Mouse (Mus musculus) myocyte (in vitro differentiated cells): ENCODE data around the gene Rhbdl2. TPM values are rescaled to one million over a fixed set of nuclear protein-coding genes. Genes with fewer than 3 reads are reported as not detected.

Experiments
- H3K27me3 ChIP-seq: one replicate; pipeline ENCODE4 v1.6.1; 2011; ENCODE audit not compliant: control insufficient read depth, insufficient read depth, insufficient read length
- H3K36me3 ChIP-seq: one replicate; pipeline ENCODE4 v1.6.1; 2011; ENCODE audit not compliant: control insufficient read depth, insufficient read depth
- H3K4me2 ChIP-seq: one replicate; pipeline ENCODE4 v1.6.1; 2011; ENCODE audit warnings: low read depth, control low read depth
- H3K4me3 ChIP-seq: one replicate; pipeline ENCODE4 v1.5.1; 2011; ENCODE audit warnings: mild to moderate bottlenecking, control low read depth, moderate library complexity
- H3K79me2 ChIP-seq: one replicate; pipeline ENCODE4 v1.6.1; 2011; ENCODE audit not compliant: control insufficient read depth, insufficient read depth
- H3ac ChIP-seq: one replicate; pipeline ENCODE4 v1.6.1; 2011; ENCODE audit not compliant: control insufficient read depth, insufficient read length
- CEBPB ChIP-seq: IDR thresholded peaks from 2 replicates; pipeline ENCODE4 v1.6.1; 2011; ENCODE audit warnings: mild to moderate bottlenecking, moderate library complexity; ENCODE audit not compliant: poor library complexity, insufficient read depth, severe bottlenecking
- E2F4 ChIP-seq: IDR thresholded peaks from one replicate; pipeline ENCODE4 v1.6.1; 2011; ENCODE audit warnings: mild to moderate bottlenecking, control low read depth, moderate library complexity; ENCODE audit not compliant: insufficient read depth
- MAX ChIP-seq: IDR thresholded peaks from one replicate; pipeline ENCODE4 v1.6.1; 2011; ENCODE audit warnings: low read depth, mild to moderate bottlenecking, control low read depth
- MYOD1 ChIP-seq, 3 experiments: IDR thresholded peaks; one replicate each; pipeline ENCODE4 v1.6.1; 2011; ENCODE audit warnings: control low read depth in 2 of 3, low read depth in 2 of 3, mild to moderate bottlenecking in 2 of 3, moderate library complexity in 1 of 3; ENCODE audit not compliant: insufficient read length in 2 of 3, control insufficient read depth in 1 of 3
- MYOG ChIP-seq, 3 experiments: IDR thresholded peaks; one replicate each; pipeline ENCODE4 v1.6.1; 2011; ENCODE audit warnings: control low read depth in 2 of 3, low read depth in 2 of 3, mild to moderate bottlenecking in 2 of 3; ENCODE audit not compliant: insufficient read length in 2 of 3, control insufficient read depth in 1 of 3, insufficient read depth in 1 of 3
- POLR2A ChIP-seq: IDR thresholded peaks from one replicate; pipeline ENCODE4 v1.6.1; 2011; ENCODE audit warnings: low read depth, mild to moderate bottlenecking, control low read depth, moderate library complexity; ENCODE audit not compliant: insufficient read length
- POLR2AphosphoS2 ChIP-seq: IDR thresholded peaks from one replicate; pipeline ENCODE4 v1.6.1; 2011; ENCODE audit warnings: low read depth, control low read depth; ENCODE audit not compliant: insufficient read length
- REST ChIP-seq: IDR thresholded peaks from one replicate; pipeline ENCODE4 v1.6.1; 2011; ENCODE audit warnings: mild to moderate bottlenecking, control low read depth, moderate library complexity; ENCODE audit not compliant: insufficient read depth, insufficient read length
- SRF ChIP-seq: IDR thresholded peaks from one replicate; pipeline ENCODE4 v1.6.1; 2011; ENCODE audit warnings: low read depth; ENCODE audit not compliant: control insufficient read depth, insufficient read length
- TCF12 ChIP-seq: IDR thresholded peaks from one replicate; pipeline ENCODE4 v1.6.1; 2011; ENCODE audit warnings: mild to moderate bottlenecking, control low read depth; ENCODE audit not compliant: poor library complexity, insufficient read depth, severe bottlenecking
- TCF3 ChIP-seq: IDR thresholded peaks from one replicate; pipeline ENCODE4 v1.6.1; 2011; ENCODE audit warnings: low read depth, control low read depth; ENCODE audit not compliant: insufficient read length
- USF1 ChIP-seq: IDR thresholded peaks from one replicate; pipeline ENCODE4 v1.6.1; 2011; ENCODE audit warnings: low read depth, mild to moderate bottlenecking, control low read depth, moderate library complexity
- polyA plus RNA-seq: library from polyadenylated mRNA; unstranded; fragments of >200 nt; fragmentation: generic; extraction: Trizol; gene quantifications from one replicate; pipeline ENCODE4 v1.2.1, GENCODE M21; 2012; ENCODE audit warnings: missing spikeins

Gene Rhbdl2
- polyA plus RNA-seq, 1 experiment = 2.7 TPM

DNA sequence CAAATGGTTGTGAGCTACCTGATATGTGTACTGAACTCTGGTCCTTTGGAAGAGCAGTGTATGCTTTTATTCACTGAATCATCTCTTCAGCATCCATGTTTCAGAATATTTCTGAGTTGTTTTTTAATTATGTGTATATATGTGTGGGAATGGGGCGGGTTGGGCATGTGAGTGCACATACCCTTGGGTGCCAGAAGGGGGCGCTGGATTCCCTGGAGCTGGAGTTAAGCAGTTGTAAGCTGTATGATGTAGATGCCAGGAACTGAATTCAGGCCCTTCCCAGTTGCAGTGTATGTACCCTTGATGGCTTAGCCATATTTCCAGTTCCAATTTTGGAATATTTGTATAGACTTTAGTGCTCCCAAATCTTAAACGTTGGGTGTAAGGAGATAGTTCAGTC lies 24.9 kb downstream of the Rhbdl2 start:
- Histone ChIP-seq H3K27me3 (no peaks in the 10 kb centered on the region), H3K4me3 (no peak overlapping the region), H3K79me2 (no peaks in the 10 kb centered on the region), H3ac (no peak overlapping the region), H3K4me2 (no peak overlapping the region), H3K36me3 (no peaks in the 10 kb centered on the region)
- no peak for TF ChIP-seq POLR2A
- no peak for TF ChIP-seq USF1
- no peak for TF ChIP-seq MYOG (IDR thresholded peaks at IDR 0.05; ENCODE audit: control insufficient read depth in 1 of 3, insufficient read depth in 1 of 3, insufficient read length in 2 of 3, low read depth in 2 of 3)

DNA sequence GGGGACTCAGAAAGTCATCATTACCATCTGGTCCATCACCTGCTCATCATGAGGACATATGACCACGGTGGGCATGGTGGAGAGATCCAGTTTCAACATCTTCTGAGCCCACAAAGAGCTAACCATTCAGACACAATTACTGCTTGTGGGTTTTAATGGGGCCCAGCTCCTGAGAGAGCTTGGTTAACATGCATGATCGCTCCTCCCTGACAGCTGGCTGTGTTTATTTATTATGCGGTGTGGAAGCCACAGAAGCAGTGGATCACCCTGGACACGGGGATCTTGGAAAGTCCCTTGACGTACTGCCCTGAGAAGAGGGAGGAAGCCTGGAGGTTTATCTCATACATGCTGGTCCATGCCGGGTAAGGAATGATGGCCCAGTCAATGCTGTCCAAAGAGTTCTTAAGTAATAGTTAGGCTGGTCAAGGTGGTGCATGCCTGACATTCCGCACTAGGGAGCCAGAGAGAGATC lies 26.4 kb downstream of the Rhbdl2 start:
- H3K27me3 ChIP-seq = no peaks in the 10 kb centered on the region
- no peak overlapping the region for H3K4me3 ChIP-seq

DNA sequence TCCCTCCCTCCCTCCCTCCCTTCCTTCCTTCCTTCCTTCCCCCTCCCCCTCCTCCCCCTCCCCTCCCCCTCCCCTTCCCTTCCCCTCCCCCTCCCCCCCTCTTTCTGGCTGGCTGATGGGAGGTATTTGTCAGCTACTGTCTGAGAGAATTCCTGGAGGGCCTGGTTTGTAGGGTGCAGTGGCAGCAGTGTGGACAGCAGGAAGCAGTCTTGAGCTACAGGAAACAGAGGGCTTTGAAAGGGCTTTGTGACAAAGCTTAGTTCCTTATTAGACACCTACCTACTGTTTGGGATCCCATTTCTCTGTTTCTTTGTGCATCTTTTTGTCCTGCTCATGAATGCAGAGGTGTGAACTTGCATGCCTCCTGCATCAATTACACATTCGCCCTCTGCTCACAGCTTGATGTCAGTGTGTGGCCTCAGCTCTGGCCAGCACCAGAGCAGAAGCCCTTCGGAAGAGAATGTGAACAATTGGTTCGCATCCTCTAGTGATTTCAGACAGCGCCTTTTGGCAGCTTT lies 31.5 kb downstream of the Rhbdl2 start:
- no peaks in the 10 kb centered on the region for H3K79me2 ChIP-seq
- TF ChIP-seq POLR2A = no peak
- no peak for TF ChIP-seq CEBPB
- no peak for TF ChIP-seq E2F4
- no peak for TF ChIP-seq SRF
- TF ChIP-seq MYOG (IDR thresholded peaks at IDR 0.05; ENCODE audit: control insufficient read depth in 1 of 3, insufficient read depth in 1 of 3, insufficient read length in 2 of 3, low read depth in 2 of 3) = no peak
- TF ChIP-seq USF1 = no peak
- no peak for TF ChIP-seq REST
- no peak for TF ChIP-seq POLR2AphosphoS2
- TF ChIP-seq TCF12 = no peak
- TF ChIP-seq MYOD1 (IDR thresholded peaks at IDR 0.05; ENCODE audit: control insufficient read depth in 1 of 3, insufficient read length in 2 of 3, low read depth in 2 of 3) = no peak
- no peak for TF ChIP-seq TCF3
- TF ChIP-seq MAX = no peak
- H3K4me3 ChIP-seq = no peak overlapping the region
- H3K4me2 ChIP-seq = no peak overlapping the region
- H3ac ChIP-seq = no peak overlapping the region
- H3K36me3 ChIP-seq = no peaks in the 10 kb centered on the region
- no peaks in the 10 kb centered on the region for H3K27me3 ChIP-seq

More for the DNA sequence above, 26.4 kb downstream of the Rhbdl2 start:
- Histone ChIP-seq H3K79me2 (no peaks in the 10 kb centered on the region), H3K4me2 (peak overlapping the region; percentile 26), H3K36me3 (no peaks in the 10 kb centered on the region), H3ac (no peak overlapping the region)
- peak; percentile 50 for TF ChIP-seq TCF3
- peak; percentile 77 for TF ChIP-seq TCF12
- TF ChIP-seq MAX = peak; percentile 3
- TF ChIP-seq USF1 = peak; percentile 72
- TF ChIP-seq CEBPB = peak; percentile 48; the same call in 1 of the 2 replicates
- no peak for TF ChIP-seq SRF
- peak in 2 of 3 experiments; percentile 87 to 94 for TF ChIP-seq MYOG (IDR thresholded peaks at IDR 0.05; ENCODE audit: control insufficient read depth in 1 of 3, insufficient read depth in 1 of 3, insufficient read length in 2 of 3, low read depth in 2 of 3)
- no peak for TF ChIP-seq REST
- TF ChIP-seq MYOD1 (IDR thresholded peaks at IDR 0.05; ENCODE audit: control insufficient read depth in 1 of 3, insufficient read length in 2 of 3, low read depth in 2 of 3) = peak; percentile 8 to 78 (median 73)

DNA sequence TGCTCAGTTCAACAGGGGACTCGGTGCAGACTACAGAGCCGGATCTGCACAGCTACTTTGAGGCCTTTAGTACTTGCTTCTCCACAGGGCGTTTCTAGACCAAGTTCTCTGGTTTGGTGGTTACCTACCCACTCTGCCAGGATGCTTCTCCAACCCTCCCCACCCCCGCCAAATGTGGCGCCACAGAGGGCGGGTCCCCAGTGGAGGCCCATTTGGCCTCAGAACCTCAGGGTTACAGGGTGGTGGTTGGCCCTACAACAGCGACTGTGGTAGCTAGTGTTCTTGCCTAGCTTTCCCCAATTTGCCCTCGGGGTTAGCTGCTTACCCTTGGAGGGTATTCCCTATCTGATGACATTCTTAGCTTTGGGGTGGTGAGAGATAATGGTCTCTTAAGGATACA lies 54.5 kb downstream of the Rhbdl2 start:
- TF ChIP-seq REST (no peak), TCF12 (no peak), POLR2AphosphoS2 (no peak), SRF (no peak), TCF3 (no peak), POLR2A (no peak), MAX (no peak), CEBPB (no peak), MYOG (IDR thresholded peaks at IDR 0.05; ENCODE audit: control insufficient read depth in 1 of 3, insufficient read depth in 1 of 3, insufficient read length in 2 of 3, low read depth in 2 of 3) (no peak), E2F4 (no peak), USF1 (no peak), MYOD1 (IDR thresholded peaks at IDR 0.05; ENCODE audit: control insufficient read depth in 1 of 3, insufficient read length in 2 of 3, low read depth in 2 of 3) (no peak)
- Histone ChIP-seq H3ac (no peak overlapping the region), H3K36me3 (no peaks in the 10 kb centered on the region), H3K4me3 (no peak overlapping the region), H3K79me2 (no peaks in the 10 kb centered on the region), H3K4me2 (no peak overlapping the region), H3K27me3 (peaks cover 26% of the 10 kb centered on the region)

DNA sequence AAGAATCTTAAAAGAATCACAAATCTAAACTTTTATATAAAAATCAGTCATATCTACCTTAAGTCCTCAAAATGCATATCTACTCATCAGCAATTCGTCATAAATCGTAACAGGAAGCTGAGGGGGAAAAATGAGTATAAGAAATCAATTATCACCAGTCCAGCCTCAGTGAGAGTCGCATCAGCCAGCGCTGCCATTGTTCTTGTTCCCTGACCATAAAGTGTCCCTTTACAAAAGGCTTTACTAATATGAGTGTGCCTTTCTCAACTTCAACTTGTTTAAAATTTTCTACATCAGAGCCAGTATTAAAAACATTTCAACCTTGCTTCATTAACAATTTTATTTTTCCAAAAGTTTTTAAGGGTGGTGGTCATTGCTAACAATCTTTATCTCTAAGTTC lies 69.2 kb downstream of the Rhbdl2 start:
- no peaks in the 10 kb centered on the region for H3K79me2 ChIP-seq
- H3K36me3 ChIP-seq = no peaks in the 10 kb centered on the region
- no peak overlapping the region for H3ac ChIP-seq
- no peak for TF ChIP-seq POLR2A
- no peak for TF ChIP-seq POLR2AphosphoS2
- no peak for TF ChIP-seq MYOG (IDR thresholded peaks at IDR 0.05; ENCODE audit: control insufficient read depth in 1 of 3, insufficient read depth in 1 of 3, insufficient read length in 2 of 3, low read depth in 2 of 3)
- TF ChIP-seq MAX = no peak
- no peak for TF ChIP-seq E2F4
- no peak for TF ChIP-seq USF1
- no peak for TF ChIP-seq TCF12
- no peak for TF ChIP-seq MYOD1 (IDR thresholded peaks at IDR 0.05; ENCODE audit: control insufficient read depth in 1 of 3, insufficient read length in 2 of 3, low read depth in 2 of 3)
- TF ChIP-seq REST = no peak
- TF ChIP-seq SRF = no peak
- no peak for TF ChIP-seq CEBPB
- no peak for TF ChIP-seq TCF3
- peaks cover 12% of the 10 kb centered on the region for H3K27me3 ChIP-seq
- H3K4me2 ChIP-seq = no peak overlapping the region
- no peak overlapping the region for H3K4me3 ChIP-seq
